Mouse (Mus musculus) myocyte (in vitro differentiated cells): ENCODE data around the gene Coq8b.

Experiments used
- E2F4 ChIP-seq: IDR thresholded peaks from one replicate; pipeline ENCODE4 v1.6.1; 2011; ENCODE audit warnings: mild to moderate bottlenecking, control low read depth, moderate library complexity; ENCODE audit not compliant: insufficient read depth
- POLR2A ChIP-seq: IDR thresholded peaks from one replicate; pipeline ENCODE4 v1.6.1; 2011; ENCODE audit warnings: low read depth, mild to moderate bottlenecking, control low read depth, moderate library complexity; ENCODE audit not compliant: insufficient read length
- POLR2AphosphoS2 ChIP-seq: IDR thresholded peaks from one replicate; pipeline ENCODE4 v1.6.1; 2011; ENCODE audit warnings: low read depth, control low read depth; ENCODE audit not compliant: insufficient read length
- SRF ChIP-seq: IDR thresholded peaks from one replicate; pipeline ENCODE4 v1.6.1; 2011; ENCODE audit warnings: low read depth; ENCODE audit not compliant: control insufficient read depth, insufficient read length
- TCF12 ChIP-seq: IDR thresholded peaks from one replicate; pipeline ENCODE4 v1.6.1; 2011; ENCODE audit warnings: mild to moderate bottlenecking, control low read depth; ENCODE audit not compliant: poor library complexity, insufficient read depth, severe bottlenecking
- TCF3 ChIP-seq: IDR thresholded peaks from one replicate; pipeline ENCODE4 v1.6.1; 2011; ENCODE audit warnings: low read depth, control low read depth; ENCODE audit not compliant: insufficient read length

DNA sequence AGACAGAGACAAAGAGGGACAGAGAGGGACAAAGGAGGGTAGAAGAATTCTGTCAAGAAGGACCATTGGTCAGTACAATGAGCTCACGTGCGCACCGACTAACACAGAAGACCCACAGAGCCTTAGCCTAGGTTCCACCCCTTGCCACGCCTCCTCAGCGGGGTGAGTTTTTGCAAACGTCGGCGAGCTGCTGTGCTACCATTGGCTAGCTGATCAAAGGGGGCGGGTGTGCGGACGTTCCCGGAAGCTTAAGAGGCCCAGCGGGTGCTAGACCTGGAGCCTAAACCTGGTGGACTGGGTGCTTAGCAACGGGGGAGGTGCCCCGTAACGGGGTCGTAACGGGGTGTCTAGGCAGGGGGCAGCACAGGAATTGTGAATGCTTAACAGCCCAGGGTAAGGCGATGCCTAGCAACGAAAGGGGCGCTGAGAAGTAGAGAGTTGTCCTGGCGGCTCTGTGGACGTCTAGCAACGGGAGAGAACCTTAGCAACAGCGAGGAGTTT, at the start of gene Coq8b:
- TF ChIP-seq POLR2A (peak; percentile 55), E2F4 (no peak), TCF3 (no peak), TCF12 (no peak), SRF (no peak), POLR2AphosphoS2 (peak; percentile 39)
